Mouse (Mus musculus) Patski (cell line): ENCODE measurements around the gene Zdhhc14. TPM values are rescaled to one million over a fixed set of nuclear protein-coding genes. Genes with fewer than 3 reads are reported as not detected.
A peak's percentile ranks its signal among the peaks of the same experiment; 100 is the strongest.

Source experiments
- ATAC-seq: fragments of 100-300 bp; one replicate; pipeline ENCODE4 v1.8.0; 2021
- CTCF ChIA-PET: fragments of 350-600 bp; sonication (Branson Sonifier 250); formaldehyde crosslinking; loops from one replicate; lab custom pipeline; 2022; ENCODE audit warnings: inconsistent platforms; lab: Charles Lee
- POLR2A ChIA-PET: fragments of 350-600 bp; sonication (Branson Sonifier 250); formaldehyde crosslinking; loops from one replicate; lab custom pipeline; 2022; ENCODE audit warnings: antibody characterized with exemption, inconsistent platforms; lab: Charles Lee
- DNase-seq: peaks from one replicate; pipeline ENCODE4 v3.0.0-alpha.2; 2011; ENCODE audit warnings: low read depth, low spot score
- H3K27me3 ChIP-seq: fragments of 371-371 bp; one replicate; pipeline ENCODE4 v1.5.1; 2021
- CTCF ChIP-seq: fragments of 100-300 bp; IDR thresholded peaks from one replicate; pipeline ENCODE4 v1.5.1; 2021
- in situ Hi-C: fragments of 300-500 bp; cut with MboI; formaldehyde crosslinking; loops from 3 replicates; pipeline ENCODE4 v1.11.1; 2018; ENCODE audit warnings: low pct_unique_long_range_greater_than_20kb, mixed read lengths
- polyA plus RNA-seq: library from polyadenylated mRNA; unstranded; gene quantifications from one replicate; pipeline ENCODE4 v1.2.3, GENCODE M21; 2021

Zdhhc14 gene
- polyA plus RNA-seq, 1 experiment from 2014 or later, result 2.4 TPM

GRCm38 (mm10) chr17:5572096-5572730, 79.9 kb downstream of the Zdhhc14 start:
- ChIA-PET POLR2A (interaction anchor here (0.6 kb wide), 1 partner anchor 14 kb away, joined by 3 read pairs; no protein-coding TSS in a partner anchor), CTCF (no interaction called here)
- no peaks in the 10 kb centered on the region for H3K27me3 ChIP-seq
- DNase-seq (no peak), ATAC-seq (no peak)
- TF ChIP-seq CTCF, result no peak
- in situ Hi-C loops, result no loop called here

- ChIA-PET CTCF (no interaction called here), POLR2A (no interaction called here)
- no peak for TF ChIP-seq CTCF
- in situ Hi-C loops, result no loop called here
- no peak for DNase-seq
- no peaks in the 10 kb centered on the region for H3K27me3 ChIP-seq
- no peak for ATAC-seq
Observed at GRCm38 (mm10) chr17:5572745-5573420, 80.5 kb downstream of the Zdhhc14 start.

- CTCF ChIA-PET, result interaction anchor here (1.3 kb wide), 1 partner anchor 36 kb away, joined by 3 read pairs; no protein-coding TSS in a partner anchor
- DNase-seq (no peak), ATAC-seq (no peak)
- POLR2A ChIA-PET, result no interaction called here
- in situ Hi-C loops, result no loop called here
- no peaks in the 10 kb centered on the region for H3K27me3 ChIP-seq
- TF ChIP-seq CTCF, result no peak
Observed at GRCm38 (mm10) chr17:5574672-5575071, 82.3 kb downstream of the Zdhhc14 start.

GRCm38 (mm10) chr17:5575518-5575917, 83.2 kb downstream of the Zdhhc14 start:
- ChIA-PET CTCF (interaction anchor here (1.1 kb wide), 1 partner anchor 146 kb away, joined by 3 read pairs; no protein-coding TSS in a partner anchor), POLR2A (interaction anchor here (1.0 kb wide), 1 partner anchor 60 kb away, joined by 6 read pairs; no protein-coding TSS in a partner anchor)
- no peaks in the 10 kb centered on the region for H3K27me3 ChIP-seq
- no peak for DNase-seq
- no peak for TF ChIP-seq CTCF
- in situ Hi-C loops, result no loop called here
- peak; percentile 60 for ATAC-seq

- ChIA-PET CTCF (no interaction called here), POLR2A (no interaction called here)
- no peak for TF ChIP-seq CTCF
- DNase-seq (no peak), ATAC-seq (no peak)
- in situ Hi-C loops, result no loop called here
- H3K27me3 ChIP-seq, result no peaks in the 10 kb centered on the region
Observed at GRCm38 (mm10) chr17:5582232-5582631, 89.9 kb downstream of the Zdhhc14 start.

- no peak for ATAC-seq
- H3K27me3 ChIP-seq, result no peaks in the 10 kb centered on the region
- DNase-seq, result no peak
- in situ Hi-C loops, result no loop called here
- TF ChIP-seq CTCF, result no peak
- CTCF ChIA-PET, result no interaction called here
- POLR2A ChIA-PET, result no interaction called here
Observed at GRCm38 (mm10) chr17:5582937-5583336, 90.6 kb downstream of the Zdhhc14 start.

- in situ Hi-C loops, result no loop called here
- ATAC-seq (no peak), DNase-seq (no peak)
- TF ChIP-seq CTCF, result no peak
- no peaks in the 10 kb centered on the region for H3K27me3 ChIP-seq
- ChIA-PET POLR2A (no interaction called here), CTCF (no interaction called here)
Observed at GRCm38 (mm10) chr17:5583472-5584145, 91.3 kb downstream of the Zdhhc14 start.

- no peaks in the 10 kb centered on the region for H3K27me3 ChIP-seq
- no peak for TF ChIP-seq CTCF
- ChIA-PET POLR2A (no interaction called here), CTCF (no interaction called here)
- ATAC-seq, result no peak
- no peak for DNase-seq
- in situ Hi-C loops, result no loop called here
Observed at GRCm38 (mm10) chr17:5591604-5592209, 99.3 kb downstream of the Zdhhc14 start.

- in situ Hi-C loops, result no loop called here
- CTCF ChIA-PET, result no interaction called here
- TF ChIP-seq CTCF, result no peak
- DNase-seq (no peak), ATAC-seq (no peak)
- POLR2A ChIA-PET, result no interaction called here
- no peaks in the 10 kb centered on the region for H3K27me3 ChIP-seq
Observed at GRCm38 (mm10) chr17:5593071-5593470, 100.7 kb downstream of the Zdhhc14 start.

GRCm38 (mm10) chr17:5595068-5595467, 102.7 kb downstream of the Zdhhc14 start:
- H3K27me3 ChIP-seq, result no peaks in the 10 kb centered on the region
- POLR2A ChIA-PET, result no interaction called here
- in situ Hi-C loops, result no loop called here
- ATAC-seq (no peak), DNase-seq (no peak)
- no peak for TF ChIP-seq CTCF
- CTCF ChIA-PET, result no interaction called here
